Mouse (Mus musculus): ENCODE measurements around the gene Bag6.

DNA sequence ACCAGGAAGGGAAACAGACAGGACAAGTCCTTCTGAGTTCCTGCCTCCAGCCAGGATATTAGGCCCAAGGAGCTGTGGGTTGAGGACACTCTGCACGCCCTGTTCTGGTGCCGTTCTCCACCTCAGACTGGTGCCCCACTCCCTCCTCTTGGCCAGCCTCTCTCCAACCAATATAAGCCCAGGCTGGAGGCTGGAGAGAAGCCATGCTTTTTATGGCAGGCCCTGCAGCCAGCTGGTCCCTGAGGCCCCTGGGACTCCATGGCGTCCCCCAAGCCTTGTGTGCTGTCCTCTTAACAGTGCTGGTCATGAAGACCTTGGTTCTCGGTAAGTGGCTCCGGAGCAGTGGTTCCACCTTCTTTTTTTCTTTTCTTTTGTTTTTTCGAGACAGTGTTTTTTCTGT lies 26.9 kb upstream of the Bag6 start, which contains the start of gene Ly6g5c:
- no peak for TF ChIP-seq CTCF (conservative IDR thresholded peaks at IDR 0.05; ENCODE audit: low read length)
- no peak for TF ChIP-seq NANOG (IDR thresholded peaks at IDR 0.05; ENCODE audit: borderline replicate concordance, low read length)
- TF ChIP-seq POU5F1 (IDR thresholded peaks at IDR 0.05; ENCODE audit: borderline replicate concordance, low read length) = no peak

All from E14TG2a.4 (cell line).